Mouse (Mus musculus): ENCODE results near the gene Cd48.

GRCm38 (mm10) chr1:171663757-171664156 is 18.1 kb upstream of the Cd48 start:
- TF ChIP-seq CTCF (IDR thresholded peaks at IDR 0.05; ENCODE audit: control insufficient read depth, insufficient read depth, low read length) (no peak), POLR2A (IDR thresholded peaks at IDR 0.05; ENCODE audit: borderline replicate concordance, control insufficient read depth, low read depth, low read length) (no peak)

Data from bone marrow, adult 2 months (tissue).